Mouse (Mus musculus): Measurements from ENCODE around the gene Gls. TPM values are rescaled to one million over a fixed set of nuclear protein-coding genes. Genes with fewer than 3 reads are reported as not detected.

The Gls gene
- polyA plus RNA-seq, 1 experiment from 2014 or later: 40.6 TPM

DNA sequence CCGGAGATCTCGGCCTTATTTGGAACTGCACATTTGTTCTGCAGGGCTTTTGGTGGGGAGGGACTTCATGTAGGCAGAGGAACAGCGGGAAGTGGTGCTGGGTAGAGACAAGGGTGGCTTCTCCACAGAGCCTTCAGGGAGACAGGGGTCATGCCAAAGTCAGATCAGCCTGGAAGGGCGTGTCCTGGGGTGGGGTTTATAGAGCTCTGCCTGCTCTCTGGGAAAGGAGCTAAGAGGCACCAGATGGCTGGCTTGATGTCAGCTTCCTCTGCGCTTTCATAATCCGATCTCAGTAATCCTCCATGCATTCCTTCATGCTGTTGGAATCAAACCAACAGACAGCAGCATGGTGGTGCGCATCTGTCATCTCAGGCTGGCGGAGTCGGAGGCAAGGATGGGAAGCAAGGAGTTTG, 83.1 kb downstream of the Gls start:
- no peak overlapping the region for H3K4me2 ChIP-seq
- no peak overlapping the region for H3K27ac ChIP-seq
- H3K9ac ChIP-seq: no peak overlapping the region
- H3K27me3 ChIP-seq: no peaks in the 10 kb centered on the region
- peaks cover 8% of the 10 kb centered on the region for H3K4me1 ChIP-seq
- no peaks in the 10 kb centered on the region for H3K36me3 ChIP-seq (replicated peaks)
- no peak overlapping the region for H3K4me3 ChIP-seq (replicated peaks)
- 65% methylated on average over 9 of the region's 9 CpGs for WGBS
- no peak for ATAC-seq (ENCODE audit: low FRiP score)
- no peaks in the 10 kb centered on the region for H3K9me3 ChIP-seq

DNA sequence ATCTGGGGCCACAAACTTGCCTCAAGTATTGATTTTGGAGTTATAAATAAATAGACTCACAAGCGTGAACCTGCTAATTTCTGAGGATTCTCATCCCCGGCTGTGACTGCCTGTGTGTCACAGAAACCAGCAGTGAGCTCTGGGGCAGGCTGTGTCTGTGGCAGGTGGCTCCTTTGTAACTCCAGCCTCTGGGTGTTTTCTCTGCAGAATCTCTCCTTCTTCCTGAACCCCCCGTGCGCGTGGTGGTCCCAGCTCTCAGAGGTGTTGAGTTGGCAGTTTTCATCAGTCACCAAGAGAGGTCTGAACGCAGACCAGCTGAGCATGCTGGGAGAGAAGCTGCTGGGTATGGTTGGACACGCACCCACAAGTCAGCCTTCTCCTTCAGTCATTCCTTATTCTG, 84.3 kb downstream of the Gls start:
- H3K4me2 ChIP-seq: no peak overlapping the region
- peaks cover 8% of the 10 kb centered on the region for H3K4me1 ChIP-seq
- WGBS: 80% methylated on average over 7 of the region's 7 CpGs
- 0 out of 2 replicates have a peak, but pooled peaks cover 4% of the 10 kb centered on the region for H3K36me3 ChIP-seq (replicated peaks)
- no peaks in the 10 kb centered on the region for H3K9me3 ChIP-seq
- no peaks in the 10 kb centered on the region for H3K27me3 ChIP-seq
- no peak overlapping the region for H3K9ac ChIP-seq
- no peak overlapping the region for H3K4me3 ChIP-seq (replicated peaks)
- H3K27ac ChIP-seq: no peak overlapping the region
- ATAC-seq (ENCODE audit: low FRiP score): no peak

DNA sequence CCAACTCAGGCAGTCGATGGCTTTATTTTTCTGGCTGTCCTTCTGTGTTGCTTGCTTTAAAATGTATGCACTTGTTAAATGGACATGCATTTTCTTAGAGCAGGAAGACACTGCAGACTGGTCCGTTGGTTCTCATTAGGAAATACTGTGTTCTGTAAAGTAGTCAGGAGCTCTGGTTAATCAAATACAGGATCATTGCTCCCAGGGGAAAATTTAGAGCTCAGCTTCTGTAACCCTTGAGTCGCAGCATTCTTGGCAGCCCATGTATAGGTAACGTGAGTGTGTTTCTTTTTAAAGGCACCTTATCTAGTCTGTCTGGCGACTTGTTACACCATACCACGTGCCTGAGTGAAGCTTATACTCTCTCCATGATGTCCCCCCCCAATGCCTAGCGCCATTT, 84.9 kb downstream of the Gls start:
- no peak for ATAC-seq (ENCODE audit: low FRiP score)
- H3K4me3 ChIP-seq (replicated peaks): no peak overlapping the region
- peaks cover 8% of the 10 kb centered on the region for H3K4me1 ChIP-seq
- H3K36me3 ChIP-seq (replicated peaks): 0 out of 2 replicates have a peak, but pooled peaks cover 4% of the 10 kb centered on the region
- H3K9ac ChIP-seq: no peak overlapping the region
- no peaks in the 10 kb centered on the region for H3K9me3 ChIP-seq
- H3K4me2 ChIP-seq: no peak overlapping the region
- no peak overlapping the region for H3K27ac ChIP-seq
- no peaks in the 10 kb centered on the region for H3K27me3 ChIP-seq
- WGBS: 79% methylated on average over 7 of the region's 7 CpGs

DNA sequence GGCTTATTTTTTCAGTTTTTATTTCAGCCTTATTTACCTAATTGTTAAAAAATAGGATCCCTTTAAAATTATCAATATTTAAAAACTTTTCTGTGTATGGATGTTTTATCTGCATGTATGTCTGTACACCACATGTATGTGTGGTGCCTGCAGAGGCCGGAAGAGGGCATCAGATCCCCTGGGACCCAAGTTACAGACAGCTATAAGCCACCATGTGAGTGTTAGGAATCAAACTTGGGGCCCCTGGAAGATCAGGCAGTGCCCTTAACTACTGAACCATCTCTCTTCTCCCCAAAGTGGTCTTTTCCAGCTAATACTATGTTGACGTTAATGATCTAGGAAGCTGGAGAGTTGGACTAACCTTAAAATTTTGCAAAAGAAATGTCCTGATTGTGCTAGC, 85.6 kb downstream of the Gls start:
- Histone ChIP-seq H3K4me2 (no peak overlapping the region), H3K4me3 (replicated peaks) (no peak overlapping the region), H3K4me1 (peaks cover 8% of the 10 kb centered on the region), H3K27me3 (no peaks in the 10 kb centered on the region), H3K36me3 (replicated peaks) (0 out of 2 replicates have a peak, but pooled peaks cover 4% of the 10 kb centered on the region), H3K9me3 (no peaks in the 10 kb centered on the region), H3K27ac (no peak overlapping the region), H3K9ac (no peak overlapping the region)
- WGBS: 91% methylated on average over 2 of the region's 2 CpGs
- no peak for ATAC-seq (ENCODE audit: low FRiP score)

DNA sequence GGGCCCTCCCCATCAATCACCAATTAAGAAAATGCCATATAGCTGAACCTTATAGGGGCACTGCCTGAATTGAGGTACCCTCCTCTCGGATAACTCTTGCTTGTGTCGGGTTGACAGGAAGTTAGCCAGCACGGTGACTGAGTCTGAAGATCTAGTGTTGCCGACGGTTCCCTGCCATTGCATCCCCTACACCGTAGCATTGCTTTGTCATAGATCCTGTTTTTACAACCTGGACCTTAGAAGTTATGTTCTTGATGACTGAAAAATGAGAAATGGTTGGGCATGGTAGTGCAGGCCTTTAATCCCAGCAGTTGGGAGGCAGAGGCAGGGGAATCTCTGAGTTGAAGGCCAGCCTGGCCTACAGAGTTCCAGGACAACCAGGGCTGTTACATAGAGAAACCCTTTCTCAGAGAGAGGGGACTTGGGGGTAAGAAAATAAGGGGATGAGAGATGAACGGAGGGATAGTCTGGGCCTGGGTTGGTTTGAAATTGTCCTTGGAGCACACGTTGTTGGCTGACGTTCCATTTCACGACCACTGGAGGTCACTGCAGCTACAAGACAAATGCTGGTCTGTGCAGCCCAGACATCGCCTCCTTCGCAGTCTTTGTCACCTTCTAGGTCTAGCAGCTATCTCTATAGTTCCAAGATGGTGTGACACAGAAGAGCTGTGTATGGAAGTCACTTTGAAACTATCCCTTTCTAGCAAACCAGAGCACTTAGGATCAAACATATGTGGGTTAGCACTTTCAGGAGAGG, 86.6 kb downstream of the Gls start:
- 0 out of 2 replicates have a peak, but pooled peaks cover 4% of the 10 kb centered on the region for H3K36me3 ChIP-seq (replicated peaks)
- no peak overlapping the region for H3K9ac ChIP-seq
- 55% methylated on average over 12 of the region's 12 CpGs for WGBS
- H3K27me3 ChIP-seq: no peaks in the 10 kb centered on the region
- H3K27ac ChIP-seq: no peak overlapping the region
- H3K4me2 ChIP-seq: no peak overlapping the region
- H3K4me1 ChIP-seq: peaks cover 8% of the 10 kb centered on the region
- peak; percentile 83 for ATAC-seq (ENCODE audit: low FRiP score)
- no peak overlapping the region for H3K4me3 ChIP-seq (replicated peaks)
- H3K9me3 ChIP-seq: no peaks in the 10 kb centered on the region

DNA sequence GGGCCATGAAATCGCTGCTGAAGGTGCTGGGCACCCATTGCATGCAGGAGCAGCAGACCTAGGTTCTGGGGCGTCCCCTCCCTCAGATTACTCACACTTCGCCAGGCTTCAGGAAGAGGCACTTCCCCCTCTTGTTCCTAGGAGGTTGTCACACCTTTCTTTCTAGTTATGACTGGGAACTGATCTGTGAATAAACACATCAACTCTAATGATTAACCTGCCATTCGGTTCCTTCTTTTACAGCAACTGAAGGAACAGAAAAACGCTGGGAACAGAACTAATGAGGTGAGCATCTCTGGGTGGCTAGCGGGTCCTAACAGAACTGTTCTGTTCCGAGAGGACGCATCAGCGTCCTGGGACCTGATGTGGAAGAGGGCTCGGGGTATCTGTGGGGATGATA, 88.1 kb downstream of the Gls start:
- 82% methylated on average over 10 of the region's 10 CpGs for WGBS
- no peak overlapping the region for H3K4me2 ChIP-seq
- ATAC-seq (ENCODE audit: low FRiP score): no peak

DNA sequence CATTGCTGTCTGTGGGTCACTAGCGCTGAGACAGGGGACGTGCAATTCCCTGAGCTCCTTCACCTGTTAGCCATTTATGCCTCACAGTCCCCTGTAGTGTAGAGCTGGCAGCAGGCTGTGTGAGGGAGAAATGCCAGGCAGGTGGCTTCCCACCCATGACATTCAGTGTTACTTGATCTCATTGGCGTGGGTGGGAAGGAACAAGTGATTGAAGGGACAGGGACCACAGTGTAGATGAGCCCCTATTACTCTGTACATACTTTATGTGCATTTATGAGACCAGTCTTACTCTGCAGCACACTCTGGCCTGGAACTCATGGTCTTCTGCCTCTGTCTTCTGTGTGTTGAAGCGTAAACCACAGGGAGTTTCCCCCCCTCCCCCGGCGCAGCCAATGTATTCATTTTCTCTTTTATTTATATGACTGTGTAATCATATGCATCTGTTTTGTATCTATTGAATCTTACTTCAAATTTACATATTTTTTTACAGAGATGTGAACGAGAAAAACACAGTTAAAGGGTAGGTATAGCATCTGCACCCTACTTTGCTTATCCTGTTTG, 89.4 kb downstream of the Gls start:
- no peak overlapping the region for H3K4me2 ChIP-seq
- no peaks in the 10 kb centered on the region for H3K9me3 ChIP-seq
- no peak overlapping the region for H3K27ac ChIP-seq
- H3K36me3 ChIP-seq (replicated peaks): 0 out of 2 replicates have a peak, but pooled peaks cover 9% of the 10 kb centered on the region
- 92% methylated on average over 7 of the region's 7 CpGs for WGBS
- H3K9ac ChIP-seq: no peak overlapping the region
- H3K4me1 ChIP-seq: peaks cover 3% of the 10 kb centered on the region; the same call in 1 of the 2 replicates
- no peak overlapping the region for H3K4me3 ChIP-seq (replicated peaks)
- H3K27me3 ChIP-seq: no peaks in the 10 kb centered on the region
- no peak for ATAC-seq (ENCODE audit: low FRiP score)

More for the DNA sequence above, 88.1 kb downstream of the Gls start:
- 0 out of 2 replicates have a peak, but pooled peaks cover 4% of the 10 kb centered on the region for H3K36me3 ChIP-seq (replicated peaks)
- no peaks in the 10 kb centered on the region for H3K9me3 ChIP-seq
- H3K4me1 ChIP-seq: peaks cover 3% of the 10 kb centered on the region
- no peak overlapping the region for H3K9ac ChIP-seq
- no peak overlapping the region for H3K27ac ChIP-seq
- H3K4me3 ChIP-seq (replicated peaks): no peak overlapping the region
- H3K27me3 ChIP-seq: no peaks in the 10 kb centered on the region

DNA sequence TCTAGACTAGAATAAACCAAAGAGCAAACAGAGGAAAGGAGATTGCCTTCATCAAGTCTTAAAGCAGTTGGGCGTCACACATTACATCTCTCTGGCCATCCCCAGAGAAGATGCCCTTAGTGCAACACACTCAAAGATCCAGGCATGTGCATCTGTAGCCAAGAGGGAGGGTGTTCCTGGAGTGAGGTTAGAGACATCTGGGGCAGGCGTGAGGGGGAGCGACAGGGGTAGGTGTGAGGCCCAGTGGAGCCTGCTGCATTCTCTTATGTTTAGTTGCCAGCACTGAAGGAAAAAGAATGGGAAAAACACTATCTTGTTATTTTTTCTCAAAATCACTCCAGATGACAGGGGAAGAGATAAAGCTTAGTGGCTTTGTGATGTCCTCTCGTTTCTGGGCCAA, 89.8 kb downstream of the Gls start:
- Histone ChIP-seq H3K27ac (no peak overlapping the region), H3K36me3 (replicated peaks) (peaks cover 9% of the 10 kb centered on the region; the same call in 1 of the 2 replicates), H3K27me3 (no peaks in the 10 kb centered on the region), H3K4me2 (no peak overlapping the region), H3K9me3 (no peaks in the 10 kb centered on the region), H3K4me3 (replicated peaks) (no peak overlapping the region), H3K4me1 (peaks cover 3% of the 10 kb centered on the region; the same call in 1 of the 2 replicates), H3K9ac (no peak overlapping the region)
- 89% methylated on average over 4 of the region's 4 CpGs for WGBS
- no peak for ATAC-seq (ENCODE audit: low FRiP score)

DNA sequence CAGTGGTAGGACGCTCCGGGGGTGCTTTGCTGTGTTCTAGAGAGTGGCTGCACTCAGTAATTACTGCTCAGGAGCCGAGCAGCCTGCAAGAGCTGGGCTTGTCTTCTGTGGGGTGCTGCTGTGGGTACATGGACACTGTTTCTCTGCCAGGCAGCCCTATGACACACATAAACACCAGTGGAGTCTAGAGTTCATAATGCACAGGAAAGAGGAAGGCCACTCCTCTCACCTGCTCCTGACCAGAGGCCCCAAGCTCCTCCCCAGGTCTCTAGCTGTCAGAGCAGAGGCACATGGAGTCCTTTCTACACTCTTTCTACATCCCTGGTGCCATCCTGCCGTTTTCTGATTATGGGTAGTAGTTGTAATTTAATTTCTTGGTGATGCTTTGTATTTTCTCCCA, 90.9 kb downstream of the Gls start:
- WGBS: 84% methylated on average over 4 of the region's 4 CpGs
- H3K27ac ChIP-seq: no peak overlapping the region
- H3K36me3 ChIP-seq (replicated peaks): peaks cover 9% of the 10 kb centered on the region; the same call in 1 of the 2 replicates
- H3K4me1 ChIP-seq: peaks cover 3% of the 10 kb centered on the region; the same call in 1 of the 2 replicates
- no peak overlapping the region for H3K4me2 ChIP-seq
- H3K9ac ChIP-seq: no peak overlapping the region
- H3K9me3 ChIP-seq: no peaks in the 10 kb centered on the region
- ATAC-seq (ENCODE audit: low FRiP score): no peak
- no peaks in the 10 kb centered on the region for H3K27me3 ChIP-seq
- H3K4me3 ChIP-seq (replicated peaks): no peak overlapping the region

DNA sequence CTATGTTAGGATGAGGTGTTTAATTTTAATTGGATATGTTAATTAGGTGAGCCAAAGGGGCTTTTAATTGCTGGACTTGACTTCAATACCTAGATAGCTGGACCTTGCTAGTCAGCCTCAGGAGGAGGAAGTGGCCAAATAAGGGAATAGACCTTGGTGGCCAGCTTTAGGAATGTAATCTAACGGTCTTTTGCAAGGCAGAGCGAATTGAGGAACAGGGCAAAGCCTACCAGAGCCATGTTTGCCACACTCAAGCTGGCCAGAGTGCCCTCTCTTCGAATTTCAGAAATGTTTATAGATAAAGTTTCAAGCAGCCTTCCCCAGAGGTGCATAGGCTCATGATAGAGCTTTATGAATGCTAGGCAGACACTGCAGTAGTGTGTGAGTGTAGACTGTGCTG, 91.5 kb downstream of the Gls start:
- no peak overlapping the region for H3K9ac ChIP-seq
- no peak overlapping the region for H3K27ac ChIP-seq
- H3K4me1 ChIP-seq: no peaks in the 10 kb centered on the region
- ATAC-seq (ENCODE audit: low FRiP score): no peak
- no peaks in the 10 kb centered on the region for H3K27me3 ChIP-seq
- H3K4me3 ChIP-seq (replicated peaks): no peak overlapping the region
- WGBS: 77% methylated on average over 3 of the region's 3 CpGs
- H3K36me3 ChIP-seq (replicated peaks): peaks cover 9% of the 10 kb centered on the region; the same call in 1 of the 2 replicates
- H3K4me2 ChIP-seq: no peak overlapping the region
- no peaks in the 10 kb centered on the region for H3K9me3 ChIP-seq

DNA sequence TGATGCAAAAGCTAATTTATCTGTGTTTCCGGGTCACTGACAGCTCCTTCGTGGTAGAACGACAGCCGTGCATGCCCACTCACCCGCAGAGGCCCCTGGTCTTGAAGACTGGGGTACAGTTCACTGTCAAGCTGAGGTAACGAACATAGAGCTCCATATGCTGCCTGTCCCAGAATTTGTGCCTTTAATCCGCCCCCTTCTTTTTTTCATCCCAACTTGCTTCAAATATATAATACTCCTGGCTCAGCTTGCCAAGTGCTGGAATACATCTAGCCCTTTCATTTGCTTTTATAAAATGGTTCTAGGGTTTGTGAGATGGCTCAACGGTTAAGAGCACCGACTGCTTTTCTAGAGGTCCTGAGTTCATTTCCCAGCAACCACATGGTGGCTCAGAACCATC, 92.5 kb downstream of the Gls start:
- ATAC-seq (ENCODE audit: low FRiP score): no peak

DNA sequence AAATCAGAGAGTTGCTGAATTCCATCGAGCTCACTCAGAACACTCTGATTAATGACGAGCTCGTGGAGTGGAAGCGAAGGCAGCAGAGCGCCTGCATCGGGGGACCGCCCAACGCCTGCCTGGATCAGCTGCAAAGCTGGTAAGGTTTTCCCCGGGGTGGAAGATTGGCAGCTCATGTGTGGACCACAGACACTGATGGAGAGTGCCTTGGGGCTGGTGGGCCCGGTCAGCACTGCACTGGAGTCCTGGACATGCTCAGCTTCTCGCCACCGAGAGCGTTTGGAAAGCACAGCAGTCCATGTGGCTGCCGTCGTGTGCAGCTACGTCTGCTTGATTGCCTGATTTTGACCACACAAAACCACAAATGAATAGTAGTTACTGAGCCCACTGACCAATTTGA, 95.7 kb downstream of the Gls start:
- Histone ChIP-seq H3K4me2 (no peak overlapping the region), H3K36me3 (replicated peaks) (peaks cover 6% of the 10 kb centered on the region; the same call in 1 of the 2 replicates), H3K27ac (no peak overlapping the region), H3K9ac (no peak overlapping the region), H3K27me3 (no peaks in the 10 kb centered on the region), H3K4me3 (replicated peaks) (no peak overlapping the region), H3K4me1 (no peaks in the 10 kb centered on the region), H3K9me3 (no peaks in the 10 kb centered on the region)
- WGBS: 83% methylated on average over 16 of the region's 16 CpGs
- no peak for ATAC-seq (ENCODE audit: low FRiP score)

More for the DNA sequence above, 92.5 kb downstream of the Gls start:
- H3K9ac ChIP-seq: no peak overlapping the region
- peaks cover 9% of the 10 kb centered on the region; the same call in 1 of the 2 replicates for H3K36me3 ChIP-seq (replicated peaks)
- no peak overlapping the region for H3K4me2 ChIP-seq
- no peaks in the 10 kb centered on the region for H3K27me3 ChIP-seq
- H3K4me1 ChIP-seq: no peaks in the 10 kb centered on the region
- no peak overlapping the region for H3K4me3 ChIP-seq (replicated peaks)
- no peak overlapping the region for H3K27ac ChIP-seq
- 78% methylated on average over 9 of the region's 9 CpGs for WGBS
- no peaks in the 10 kb centered on the region for H3K9me3 ChIP-seq

DNA sequence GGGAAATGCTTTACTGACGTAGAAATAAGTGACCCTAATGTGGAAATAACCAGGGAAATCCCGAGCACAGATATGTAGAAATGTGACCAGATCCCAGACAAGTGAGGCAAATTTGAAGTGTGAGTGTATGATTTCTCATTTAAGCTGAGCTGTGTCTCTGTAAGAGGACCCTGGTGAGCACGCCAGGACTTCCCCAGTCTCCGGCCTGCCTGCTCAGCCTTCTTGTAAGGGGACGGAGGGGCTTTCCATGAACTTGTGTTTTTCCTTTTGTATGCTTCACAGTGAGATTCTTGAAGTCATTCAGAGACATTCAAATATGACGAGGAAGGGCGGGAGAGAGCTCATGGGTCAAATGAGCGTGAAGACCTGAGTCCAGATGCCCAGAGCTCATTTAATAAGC, 99.8 kb downstream of the Gls start:
- no peak overlapping the region for H3K4me3 ChIP-seq (replicated peaks)
- no peak overlapping the region for H3K4me2 ChIP-seq
- 71% methylated on average over 8 of the region's 8 CpGs for WGBS
- no peak overlapping the region for H3K27ac ChIP-seq
- H3K9me3 ChIP-seq: no peaks in the 10 kb centered on the region
- H3K36me3 ChIP-seq (replicated peaks): no peaks in the 10 kb centered on the region; the same call in 1 of the 2 replicates
- no peaks in the 10 kb centered on the region for H3K4me1 ChIP-seq
- H3K9ac ChIP-seq: no peak overlapping the region
- ATAC-seq (ENCODE audit: low FRiP score): no peak
- no peaks in the 10 kb centered on the region for H3K27me3 ChIP-seq

Data from forebrain, embryonic 12.5 days (tissue).